Mouse (Mus musculus): Measurements from ENCODE around the gene Chka. TPM values are rescaled to one million over a fixed set of nuclear protein-coding genes. Genes with fewer than 3 reads are reported as not detected.

The Chka gene
- polyA plus RNA-seq, 1 experiment from 2014 or later = 71.1 TPM

DNA sequence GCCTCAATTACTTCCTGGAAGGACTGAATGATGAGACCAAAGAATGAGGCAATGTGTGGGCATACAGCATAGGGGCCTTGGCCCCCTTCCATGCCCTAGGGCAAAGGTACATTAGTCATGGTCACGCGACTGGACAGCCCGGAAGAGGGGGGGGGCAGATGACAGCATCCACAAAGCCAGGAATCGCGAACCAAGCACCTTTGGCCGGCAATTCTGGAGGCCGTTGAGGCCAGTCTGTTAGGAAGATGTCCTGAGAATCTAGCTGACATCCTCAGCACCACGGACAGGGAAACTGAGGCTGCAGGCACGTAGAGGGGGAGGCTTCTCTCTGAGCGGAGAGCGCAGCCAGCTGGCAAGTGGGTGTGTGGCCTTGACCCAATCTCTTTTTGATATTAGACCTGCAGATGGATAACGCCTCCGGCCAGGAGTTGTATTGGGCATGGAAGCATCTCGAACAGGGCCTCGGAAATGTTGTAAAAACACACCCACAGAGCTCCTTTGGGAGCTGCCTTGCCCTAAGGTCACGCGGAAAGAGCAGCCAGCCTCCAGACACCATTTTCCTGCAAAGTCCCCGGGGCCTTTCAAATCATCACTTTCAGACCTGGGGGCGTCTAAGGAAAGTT lies 615 bp upstream of the Chka start:
- WGBS = 3% methylated on average over 19 of the region's 19 CpGs
- Histone ChIP-seq H3K4me2 (ENCODE audit: low read depth, low read length) (peak overlapping the region; percentile 59), H3K4me3 (ENCODE audit: low read depth, low read length) (peak overlapping the region; percentile 90), H3K27ac (ENCODE audit: low read depth, low read length) (peak overlapping the region; percentile 97), H3K4me1 (ENCODE audit: control insufficient read depth, insufficient read depth, low read length) (peaks cover 22% of the 10 kb centered on the region), H3K9ac (replicated peaks; ENCODE audit: low read depth, low read length) (peak overlapping the region; percentile 88), H3K27me3 (ENCODE audit: control insufficient read depth, insufficient read depth, low read length) (no peaks in the 10 kb centered on the region), H3K36me3 (ENCODE audit: control insufficient read depth, insufficient read depth, low read length) (no peaks in the 10 kb centered on the region), H3K9me3 (ENCODE audit: control insufficient read depth, low read length) (no peaks in the 10 kb centered on the region)
- ATAC-seq (ENCODE audit: low read depth) = peak; percentile 9

DNA sequence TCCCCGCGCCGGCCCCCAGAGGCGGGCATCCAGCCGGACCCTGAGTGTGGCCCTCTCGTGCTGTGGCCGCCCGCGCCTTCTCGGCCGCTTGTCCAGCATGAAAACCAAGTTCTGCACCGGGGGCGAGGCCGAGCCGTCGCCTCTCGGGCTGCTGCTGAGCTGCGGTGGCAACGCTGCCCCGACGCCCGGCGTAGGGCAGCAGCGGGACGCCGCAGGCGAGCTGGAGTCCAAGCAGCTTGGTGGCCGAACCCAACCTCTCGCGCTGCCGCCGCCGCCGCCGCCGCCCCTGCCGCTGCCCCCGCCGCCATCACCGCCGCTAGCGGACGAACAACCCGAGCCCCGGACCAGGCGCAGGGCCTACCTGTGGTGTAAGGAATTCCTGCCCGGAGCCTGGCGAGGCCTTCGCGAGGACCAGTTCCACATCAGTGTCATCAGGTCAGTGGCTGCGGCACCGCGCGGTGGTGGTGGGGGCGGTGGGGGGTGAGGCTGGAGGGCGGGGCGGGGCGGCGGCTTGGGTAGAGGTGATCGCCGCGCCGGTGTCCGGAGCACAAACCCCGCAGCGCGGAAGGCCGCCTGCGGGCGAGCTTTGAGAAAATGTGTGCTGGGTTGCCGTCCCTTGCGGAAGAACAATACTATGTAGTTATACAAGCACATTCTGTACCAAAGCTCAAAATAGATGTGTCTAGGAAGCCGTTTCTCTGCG lies 557 bp downstream of the Chka start:
- peak; percentile 44 for ATAC-seq (ENCODE audit: low read depth)
- WGBS = under 1% methylated on average over 66 of the region's 74 CpGs
- Histone ChIP-seq H3K27me3 (ENCODE audit: control insufficient read depth, insufficient read depth, low read length) (no peaks in the 10 kb centered on the region), H3K9ac (replicated peaks; ENCODE audit: low read depth, low read length) (peak overlapping the region; percentile 88), H3K4me3 (ENCODE audit: low read depth, low read length) (peak overlapping the region; percentile 90), H3K36me3 (ENCODE audit: control insufficient read depth, insufficient read depth, low read length) (no peaks in the 10 kb centered on the region), H3K4me1 (ENCODE audit: control insufficient read depth, insufficient read depth, low read length) (peaks cover 27% of the 10 kb centered on the region), H3K9me3 (ENCODE audit: control insufficient read depth, low read length) (no peaks in the 10 kb centered on the region), H3K4me2 (ENCODE audit: low read depth, low read length) (peak overlapping the region; percentile 59), H3K27ac (ENCODE audit: low read depth, low read length) (peak overlapping the region; percentile 97)

DNA sequence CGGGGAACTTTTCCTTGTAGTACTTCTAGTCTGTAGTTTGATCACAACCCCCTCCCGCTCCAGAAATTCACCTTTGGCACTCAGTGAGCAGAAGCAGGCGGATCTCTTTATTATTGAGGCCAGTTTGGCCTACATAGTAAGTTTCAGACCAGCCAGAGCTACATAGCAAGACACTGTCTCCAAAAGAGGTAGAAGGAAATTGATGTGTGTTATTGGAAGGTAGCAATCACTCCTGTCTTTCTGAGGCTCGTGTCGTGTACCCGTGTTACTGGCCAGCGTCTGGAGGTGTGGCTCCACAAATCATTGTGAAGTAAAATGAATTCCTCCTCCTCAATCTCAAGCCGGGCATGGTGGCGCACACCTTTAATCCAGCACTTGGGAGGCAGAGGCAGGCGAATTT lies 1.5 kb downstream of the Chka start:
- Histone ChIP-seq H3K27me3 (ENCODE audit: control insufficient read depth, insufficient read depth, low read length) (no peaks in the 10 kb centered on the region), H3K9me3 (ENCODE audit: control insufficient read depth, low read length) (no peaks in the 10 kb centered on the region), H3K4me1 (ENCODE audit: control insufficient read depth, insufficient read depth, low read length) (peaks cover 29% of the 10 kb centered on the region), H3K4me2 (ENCODE audit: low read depth, low read length) (peak overlapping the region; percentile 59), H3K27ac (ENCODE audit: low read depth, low read length) (no peak overlapping the region), H3K9ac (replicated peaks; ENCODE audit: low read depth, low read length) (no peak overlapping the region), H3K36me3 (ENCODE audit: control insufficient read depth, insufficient read depth, low read length) (no peaks in the 10 kb centered on the region), H3K4me3 (ENCODE audit: low read depth, low read length) (peak overlapping the region; percentile 90)
- WGBS = 88% methylated on average over 10 of the region's 10 CpGs
- ATAC-seq (ENCODE audit: low read depth) = no peak

DNA sequence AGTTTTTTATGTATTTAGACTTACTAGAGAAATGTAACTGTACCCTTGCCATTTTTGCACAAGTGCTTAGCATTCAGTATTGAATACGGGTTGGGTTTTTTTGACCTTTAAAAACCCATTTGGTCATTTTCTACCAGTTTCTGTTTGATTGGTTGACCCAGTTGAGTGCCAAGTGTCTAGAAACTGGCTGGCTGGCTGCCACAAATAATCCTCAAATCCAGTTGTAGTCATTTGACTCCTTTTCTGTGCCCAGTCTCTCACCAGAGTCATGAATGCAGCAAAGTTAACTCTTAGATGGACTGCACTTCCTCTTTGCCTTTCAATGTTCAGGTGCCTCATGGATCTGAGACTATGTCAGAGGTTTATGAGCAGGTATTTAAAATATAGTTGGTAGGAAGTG lies 2.3 kb downstream of the Chka start:
- WGBS = 79% methylated on average over 1 of the region's 1 CpGs
- Histone ChIP-seq H3K27me3 (ENCODE audit: control insufficient read depth, insufficient read depth, low read length) (no peaks in the 10 kb centered on the region), H3K9ac (replicated peaks; ENCODE audit: low read depth, low read length) (no peak overlapping the region), H3K36me3 (ENCODE audit: control insufficient read depth, insufficient read depth, low read length) (no peaks in the 10 kb centered on the region), H3K4me1 (ENCODE audit: control insufficient read depth, insufficient read depth, low read length) (peaks cover 29% of the 10 kb centered on the region), H3K9me3 (ENCODE audit: control insufficient read depth, low read length) (no peaks in the 10 kb centered on the region), H3K4me3 (ENCODE audit: low read depth, low read length) (no peak overlapping the region), H3K4me2 (ENCODE audit: low read depth, low read length) (0 out of 2 replicates have a peak overlapping the region, but pooled peaks have one; percentile 17), H3K27ac (ENCODE audit: low read depth, low read length) (no peak overlapping the region)
- no peak for ATAC-seq (ENCODE audit: low read depth)

DNA sequence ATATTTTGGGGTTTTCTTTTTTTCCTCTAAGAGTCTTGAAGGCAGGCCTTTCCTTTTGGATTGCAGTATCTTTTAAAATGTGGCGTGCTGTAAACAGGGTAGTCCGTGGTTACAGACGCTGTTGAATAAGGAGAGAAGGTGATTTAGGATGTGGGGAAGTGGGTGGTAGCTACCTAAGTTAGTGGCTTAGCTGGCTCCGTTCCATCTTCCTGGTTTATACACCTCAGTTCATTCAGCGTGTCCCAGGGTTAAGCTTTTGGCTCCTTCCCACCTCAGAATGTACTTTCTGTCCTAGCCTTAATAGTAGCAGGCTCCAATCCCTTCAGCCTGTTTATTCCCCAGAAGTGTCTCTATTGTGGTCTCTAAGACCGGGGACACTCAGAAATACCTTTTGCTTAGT lies 3.5 kb downstream of the Chka start:
- H3K9ac ChIP-seq (replicated peaks; ENCODE audit: low read depth, low read length) = no peak overlapping the region
- WGBS = 62% methylated on average over 6 of the region's 6 CpGs
- H3K27ac ChIP-seq (ENCODE audit: low read depth, low read length) = no peak overlapping the region
- peaks cover 29% of the 10 kb centered on the region for H3K4me1 ChIP-seq (ENCODE audit: control insufficient read depth, insufficient read depth, low read length)
- H3K4me2 ChIP-seq (ENCODE audit: low read depth, low read length) = peak overlapping the region; percentile 11; the same call in 1 of the 2 replicates
- H3K4me3 ChIP-seq (ENCODE audit: low read depth, low read length) = no peak overlapping the region
- H3K36me3 ChIP-seq (ENCODE audit: control insufficient read depth, insufficient read depth, low read length) = no peaks in the 10 kb centered on the region
- H3K27me3 ChIP-seq (ENCODE audit: control insufficient read depth, insufficient read depth, low read length) = no peaks in the 10 kb centered on the region
- no peak for ATAC-seq (ENCODE audit: low read depth)
- H3K9me3 ChIP-seq (ENCODE audit: control insufficient read depth, low read length) = no peaks in the 10 kb centered on the region

DNA sequence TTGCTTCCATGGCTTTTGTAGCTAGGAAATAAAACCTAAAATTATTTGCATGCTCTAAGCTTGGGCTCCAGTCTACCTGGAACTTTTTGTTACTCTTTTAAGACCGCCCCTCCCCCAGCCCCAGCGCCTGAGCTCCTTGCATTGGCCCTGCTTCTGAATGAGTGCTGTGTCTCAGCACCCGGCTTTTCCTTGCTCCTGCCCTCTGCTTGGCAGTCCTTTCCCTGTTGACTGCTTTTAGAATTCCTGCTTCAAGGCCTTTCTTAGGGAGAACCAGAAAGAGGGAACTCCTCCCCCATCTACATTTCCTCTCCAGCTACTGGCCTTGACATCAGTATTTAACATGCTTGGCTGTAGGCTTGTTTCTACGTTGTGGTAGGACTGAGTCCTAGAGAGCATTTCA lies 4.0 kb downstream of the Chka start:
- Histone ChIP-seq H3K27ac (ENCODE audit: low read depth, low read length) (no peak overlapping the region), H3K9me3 (ENCODE audit: control insufficient read depth, low read length) (no peaks in the 10 kb centered on the region), H3K36me3 (ENCODE audit: control insufficient read depth, insufficient read depth, low read length) (no peaks in the 10 kb centered on the region), H3K9ac (replicated peaks; ENCODE audit: low read depth, low read length) (no peak overlapping the region), H3K4me2 (ENCODE audit: low read depth, low read length) (peak overlapping the region; percentile 11; the same call in 1 of the 2 replicates), H3K4me3 (ENCODE audit: low read depth, low read length) (no peak overlapping the region), H3K27me3 (ENCODE audit: control insufficient read depth, insufficient read depth, low read length) (no peaks in the 10 kb centered on the region), H3K4me1 (ENCODE audit: control insufficient read depth, insufficient read depth, low read length) (peaks cover 29% of the 10 kb centered on the region)
- ATAC-seq (ENCODE audit: low read depth) = no peak
- WGBS = 24% methylated on average over 4 of the region's 4 CpGs

DNA sequence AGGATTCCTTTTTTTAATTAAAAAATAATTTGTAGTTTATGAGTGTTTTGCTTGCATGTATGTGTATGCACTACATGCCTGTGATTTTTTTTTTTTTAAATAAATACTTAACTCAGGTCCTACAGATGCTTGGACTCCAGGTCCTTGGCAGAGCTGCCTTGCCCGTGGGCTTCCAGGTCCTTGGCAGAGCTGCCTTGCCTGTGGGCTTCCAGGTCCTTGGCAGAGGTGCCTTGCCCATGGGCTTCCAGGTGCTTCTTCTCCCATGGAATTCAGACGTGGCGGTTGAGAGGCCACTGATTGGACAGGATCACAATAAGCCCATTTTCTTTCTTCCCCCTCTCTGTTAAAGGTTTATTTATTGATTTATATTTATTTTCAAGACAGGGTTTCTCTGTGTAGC lies 5.6 kb downstream of the Chka start:
- ATAC-seq (ENCODE audit: low read depth) = no peak
- Histone ChIP-seq H3K9ac (replicated peaks; ENCODE audit: low read depth, low read length) (no peak overlapping the region), H3K36me3 (ENCODE audit: control insufficient read depth, insufficient read depth, low read length) (no peaks in the 10 kb centered on the region), H3K4me2 (ENCODE audit: low read depth, low read length) (no peak overlapping the region), H3K27me3 (ENCODE audit: control insufficient read depth, insufficient read depth, low read length) (no peaks in the 10 kb centered on the region), H3K9me3 (ENCODE audit: control insufficient read depth, low read length) (no peaks in the 10 kb centered on the region), H3K4me1 (ENCODE audit: control insufficient read depth, insufficient read depth, low read length) (peaks cover 24% of the 10 kb centered on the region), H3K27ac (ENCODE audit: low read depth, low read length) (no peak overlapping the region), H3K4me3 (ENCODE audit: low read depth, low read length) (no peak overlapping the region)
- 78% methylated on average over 3 of the region's 3 CpGs for WGBS

DNA sequence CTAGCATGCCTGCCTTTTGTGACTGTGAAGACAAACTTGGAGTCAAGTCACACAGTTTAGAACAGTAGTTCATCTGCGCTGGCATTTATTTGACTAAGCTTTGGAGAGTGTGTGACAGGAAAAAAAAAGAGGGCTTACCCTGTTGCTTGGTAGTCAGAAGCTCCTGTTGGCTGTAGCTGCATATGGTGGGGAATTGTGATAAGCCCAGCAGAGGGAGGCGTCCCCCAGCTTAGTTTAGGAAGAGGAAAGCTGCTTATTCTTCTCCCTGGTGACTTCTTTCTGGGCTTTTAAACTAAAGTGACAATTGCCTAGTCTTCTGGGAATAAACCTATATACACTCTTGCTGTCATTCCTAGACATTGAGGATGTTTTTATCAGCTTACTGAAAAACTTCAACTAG lies 11.1 kb downstream of the Chka start:
- H3K36me3 ChIP-seq (ENCODE audit: control insufficient read depth, insufficient read depth, low read length) = 0 out of 2 replicates have a peak, but pooled peaks cover 3% of the 10 kb centered on the region
- H3K27ac ChIP-seq (ENCODE audit: low read depth, low read length) = no peak overlapping the region
- 0 out of 2 replicates have a peak, but pooled peaks cover 2% of the 10 kb centered on the region for H3K4me1 ChIP-seq (ENCODE audit: control insufficient read depth, insufficient read depth, low read length)
- 86% methylated on average over 2 of the region's 2 CpGs for WGBS
- no peak overlapping the region for H3K4me3 ChIP-seq (ENCODE audit: low read depth, low read length)
- ATAC-seq (ENCODE audit: low read depth) = no peak
- no peak overlapping the region for H3K9ac ChIP-seq (replicated peaks; ENCODE audit: low read depth, low read length)
- no peak overlapping the region for H3K4me2 ChIP-seq (ENCODE audit: low read depth, low read length)
- no peaks in the 10 kb centered on the region for H3K27me3 ChIP-seq (ENCODE audit: control insufficient read depth, insufficient read depth, low read length)
- no peaks in the 10 kb centered on the region for H3K9me3 ChIP-seq (ENCODE audit: control insufficient read depth, low read length)

DNA sequence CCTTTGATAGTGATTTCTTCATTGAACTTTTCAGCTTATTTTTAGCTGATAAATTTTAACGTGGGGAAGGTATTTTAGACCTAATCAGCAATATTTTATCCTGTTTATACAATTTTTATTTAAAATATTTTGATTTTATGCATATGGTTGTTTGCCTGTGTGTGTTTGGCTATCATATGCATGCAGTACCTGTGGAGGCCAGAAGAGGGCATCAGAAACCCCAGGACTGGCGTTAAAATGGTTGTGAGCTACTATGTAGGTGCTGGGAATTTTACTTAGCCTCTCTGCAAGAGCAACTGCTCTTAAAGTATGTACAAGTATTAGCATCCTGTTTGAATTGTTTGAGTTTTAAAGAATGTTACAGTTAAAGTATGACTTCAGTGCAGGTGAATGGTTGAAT lies 13.4 kb downstream of the Chka start:
- Histone ChIP-seq H3K4me2 (ENCODE audit: low read depth, low read length) (no peak overlapping the region), H3K9ac (replicated peaks; ENCODE audit: low read depth, low read length) (no peak overlapping the region), H3K4me1 (ENCODE audit: control insufficient read depth, insufficient read depth, low read length) (no peaks in the 10 kb centered on the region), H3K9me3 (ENCODE audit: control insufficient read depth, low read length) (no peaks in the 10 kb centered on the region), H3K36me3 (ENCODE audit: control insufficient read depth, insufficient read depth, low read length) (0 out of 2 replicates have a peak, but pooled peaks cover 3% of the 10 kb centered on the region), H3K4me3 (ENCODE audit: low read depth, low read length) (no peak overlapping the region), H3K27ac (ENCODE audit: low read depth, low read length) (no peak overlapping the region), H3K27me3 (ENCODE audit: control insufficient read depth, insufficient read depth, low read length) (no peaks in the 10 kb centered on the region)
- WGBS = 85% methylated on average over 2 of the region's 2 CpGs
- no peak for ATAC-seq (ENCODE audit: low read depth)

All from neural tube, embryonic 14.5 days (tissue).